Mouse (Mus musculus) embryonic facial prominence, embryonic 14.5 days (tissue): ENCODE data around the gene Prss53. TPM values are rescaled to one million over a fixed set of nuclear protein-coding genes. Genes with fewer than 3 reads are reported as not detected.
A peak's percentile ranks its signal among the peaks of the same experiment; 100 is the strongest.
"Not testable (repeated sequence)": the region's sequence is repeated elsewhere in the genome, so short reads cannot be mapped to it uniquely, and the experiment has no call there.

Experiments
- ATAC-seq: fragments of 200-750 bp; cut with Nextera tagmentation; 2 replicates; pipeline ENCODE4 v1.8.0; 2017; ENCODE audit warnings: low read depth, moderate number of reproducible peaks, moderate TSS enrichment
- DNase-seq: peaks from one replicate; pipeline ENCODE4 v3.0.0-alpha.2; 2015; ENCODE audit warnings: low spot score
- H3K27ac ChIP-seq: fragments of 300-500 bp; sonication (generic); replicated peaks from 2 replicates; pipeline ENCODE4 v1.5.1; 2014; ENCODE audit warnings: low read depth, mild to moderate bottlenecking, low read length, moderate library complexity
- H3K27me3 ChIP-seq: fragments of 300-500 bp; sonication (generic); replicated peaks from 2 replicates; pipeline ENCODE4 v1.6.1; 2014; ENCODE audit warnings: low read length; ENCODE audit not compliant: control insufficient read depth, insufficient read depth
- H3K36me3 ChIP-seq: fragments of 300-500 bp; sonication (generic); 2 replicates; pipeline ENCODE4 v1.6.1; 2014; ENCODE audit warnings: low read length, mixed read lengths; ENCODE audit not compliant: control insufficient read depth, insufficient read depth
- H3K4me1 ChIP-seq: fragments of 300-500 bp; sonication (generic); 2 replicates; pipeline ENCODE4 v1.6.1; 2014; ENCODE audit warnings: antibody characterized with exemption, low read length; ENCODE audit not compliant: control insufficient read depth, insufficient read depth
- H3K4me2 ChIP-seq: fragments of 300-500 bp; sonication (generic); 2 replicates; pipeline ENCODE4 v1.6.1; 2014; ENCODE audit warnings: low read depth, mild to moderate bottlenecking, low read length, moderate library complexity, mixed read lengths
- H3K4me3 ChIP-seq: fragments of 300-500 bp; sonication (generic); 2 replicates; pipeline ENCODE4 v1.5.1; 2014; ENCODE audit warnings: low read depth, mild to moderate bottlenecking, low read length
- H3K9ac ChIP-seq: fragments of 300-500 bp; sonication (generic); 2 replicates; pipeline ENCODE4 v1.6.1; 2014; ENCODE audit warnings: low read depth, mild to moderate bottlenecking, low read length, moderate library complexity, mixed read lengths
- H3K9me3 ChIP-seq: fragments of 300-500 bp; sonication (generic); 2 replicates; pipeline ENCODE4 v1.6.1; 2016; ENCODE audit warnings: low read length; ENCODE audit not compliant: control insufficient read depth
- WGBS: fragments of 180-500 bp; shearing (Covaris S2); extraction: QIAGEN DNeasy Blood & Tissue Kit; methylation state at CpG from one replicate; pipeline ENCODE4 v1.1.7; 2014; 5-methylcytosine and 5-hydroxymethylcytosine counted together
- polyA plus RNA-seq: library from polyadenylated mRNA; unstranded; fragments of >200 nt; fragmentation: Nextera tagmentation; extraction: Ambion mirVana; gene quantifications from 2 replicates; pipeline ENCODE4 v1.2.1, GENCODE M21; 2014

The Prss53 gene
- polyA plus RNA-seq, 1 experiment from 2014 or later: 2.4 TPM

- no peak overlapping the region for H3K9ac ChIP-seq
- H3K4me1 ChIP-seq: no peaks in the 10 kb centered on the region
- H3K36me3 ChIP-seq: no peaks in the 10 kb centered on the region
- H3K9me3 ChIP-seq: no peaks in the 10 kb centered on the region
- H3K27ac ChIP-seq: no peak overlapping the region
- no peaks in the 10 kb centered on the region for H3K27me3 ChIP-seq
- H3K4me3 ChIP-seq: no peak overlapping the region
- DNase-seq (no peak), ATAC-seq (no peak)
- H3K4me2 ChIP-seq: no peak overlapping the region
- 90% methylated on average over 6 of the region's 6 CpGs for WGBS
Measured at GRCm38 (mm10) chr7:127858258-127858657, 32.5 kb downstream of the Prss53 start.

- DNase-seq: no peak
- Histone ChIP-seq H3K27me3 (no peaks in the 10 kb centered on the region), H3K4me3 (no peak overlapping the region), H3K27ac (no peak overlapping the region), H3K9me3 (no peaks in the 10 kb centered on the region), H3K4me1 (no peaks in the 10 kb centered on the region), H3K9ac (no peak overlapping the region), H3K4me2 (no peak overlapping the region), H3K36me3 (peaks cover 27% of the 10 kb centered on the region; the same call in 1 of the 2 replicates)
- WGBS: 57% methylated on average over 5 of the region's 5 CpGs
- ATAC-seq: no peak
Measured at GRCm38 (mm10) chr7:127850906-127851305, 39.9 kb downstream of the Prss53 start.

- WGBS: 77% methylated on average over 6 of the region's 6 CpGs
Measured at GRCm38 (mm10) chr7:127849973-127850875, 40.5 kb downstream of the Prss53 start.

GRCm38 (mm10) chr7:127842001-127842718 lies 48.6 kb downstream of the Prss53 start:
- H3K9me3 ChIP-seq: no peaks in the 10 kb centered on the region
- 1% methylated on average over 40 of the region's 40 CpGs for WGBS

More at GRCm38 (mm10) chr7:127849973-127850875, 40.5 kb downstream of the Prss53 start:
- Histone ChIP-seq H3K9ac (no peak overlapping the region), H3K36me3 (peaks cover 28% of the 10 kb centered on the region; the same call in 1 of the 2 replicates), H3K27me3 (no peaks in the 10 kb centered on the region), H3K27ac (0 out of 2 replicates have a peak overlapping the region, but pooled peaks have one; percentile 21), H3K4me2 (no peak overlapping the region), H3K4me1 (no peaks in the 10 kb centered on the region), H3K9me3 (no peaks in the 10 kb centered on the region), H3K4me3 (no peak overlapping the region)
- peak; percentile 33; the same call in 1 of the 2 replicates for ATAC-seq
- DNase-seq: peak; percentile 25

GRCm38 (mm10) chr7:127841340-127842000 lies 49.3 kb downstream of the Prss53 start:
- 0% methylated on average over 25 of the region's 46 CpGs for WGBS
- DNase-seq (peak; percentile 97), ATAC-seq (peak; percentile 95)
- Histone ChIP-seq H3K4me2 (peak overlapping the region; percentile 95), H3K9ac (peak overlapping the region; percentile 67), H3K27me3 (no peaks in the 10 kb centered on the region), H3K4me3 (peak overlapping the region; percentile 70), H3K36me3 (peaks cover 20% of the 10 kb centered on the region), H3K27ac (peak overlapping the region; percentile 96), H3K9me3 (no peaks in the 10 kb centered on the region), H3K4me1 (no peaks in the 10 kb centered on the region)

More at GRCm38 (mm10) chr7:127842001-127842718, 48.6 kb downstream of the Prss53 start:
- Histone ChIP-seq H3K4me2 (peak overlapping the region; percentile 95), H3K27me3 (no peaks in the 10 kb centered on the region), H3K4me1 (no peaks in the 10 kb centered on the region), H3K27ac (peak overlapping the region; percentile 96), H3K9ac (peak overlapping the region; percentile 67), H3K4me3 (peak overlapping the region; percentile 70), H3K36me3 (peaks cover 26% of the 10 kb centered on the region)
- DNase-seq (peak; percentile 89), ATAC-seq (peak; percentile 65)

- DNase-seq (peak; percentile 20), ATAC-seq (peak; percentile 13)
- Histone ChIP-seq H3K4me3 (peak overlapping the region; percentile 70), H3K9ac (peak overlapping the region; percentile 67), H3K4me1 (no peaks in the 10 kb centered on the region), H3K4me2 (peak overlapping the region; percentile 95), H3K9me3 (no peaks in the 10 kb centered on the region), H3K27ac (peak overlapping the region; percentile 96), H3K36me3 (peaks cover 14% of the 10 kb centered on the region), H3K27me3 (no peaks in the 10 kb centered on the region)
- 5% methylated on average over 8 of the region's 15 CpGs for WGBS
Measured at GRCm38 (mm10) chr7:127840886-127841285, 49.9 kb downstream of the Prss53 start.

- H3K9me3 ChIP-seq, H3K9ac ChIP-seq, H3K27me3 ChIP-seq, ATAC-seq, H3K27ac ChIP-seq, H3K4me1 ChIP-seq, H3K4me3 ChIP-seq, DNase-seq: not testable (repeated sequence)
- Histone ChIP-seq H3K36me3 (peaks cover 13% of the 10 kb centered on the region), H3K4me2 (peak overlapping the region; percentile 95; the same call in 1 of the 2 replicates)
- 79% methylated on average over 2 of the region's 2 CpGs for WGBS
Measured at GRCm38 (mm10) chr7:127840031-127840430, 50.7 kb downstream of the Prss53 start.

GRCm38 (mm10) chr7:127837878-127838277 lies 52.9 kb downstream of the Prss53 start:
- not testable (repeated sequence) for H3K27me3 ChIP-seq, H3K36me3 ChIP-seq, H3K9ac ChIP-seq, H3K4me1 ChIP-seq, DNase-seq, H3K9me3 ChIP-seq, ATAC-seq, H3K27ac ChIP-seq, H3K4me3 ChIP-seq, H3K4me2 ChIP-seq
- WGBS: 80% methylated on average over 4 of the region's 4 CpGs
